Mouse (Mus musculus) testis, adult 2 months (tissue): Measurements from ENCODE around the gene Vgll1. TPM values are rescaled to one million over a fixed set of nuclear protein-coding genes. Genes with fewer than 3 reads are reported as not detected.

Experiments used
- H3K27ac ChIP-seq: fragments of 200-500 bp; 2 replicates; pipeline ENCODE4 v1.5.1; 2012; ENCODE audit warnings: low read depth, low read length; ENCODE audit not compliant: control insufficient read depth, insufficient read depth
- H3K27me3 ChIP-seq: fragments of 200-500 bp; 2 replicates; pipeline ENCODE4 v1.6.1; 2012; ENCODE audit warnings: mild to moderate bottlenecking, low read length, moderate library complexity; ENCODE audit not compliant: control insufficient read depth, insufficient read depth
- H3K36me3 ChIP-seq: fragments of 200-500 bp; 2 replicates; pipeline ENCODE4 v1.6.1; 2012; ENCODE audit warnings: mild to moderate bottlenecking, low read length; ENCODE audit not compliant: control insufficient read depth, insufficient read depth
- H3K4me1 ChIP-seq: fragments of 200-500 bp; 2 replicates; pipeline ENCODE4 v1.6.1; 2012; ENCODE audit warnings: low read length; ENCODE audit not compliant: control insufficient read depth, insufficient read depth
- H3K4me3 ChIP-seq: fragments of 200-500 bp; 2 replicates; pipeline ENCODE4 v1.5.1; 2012; ENCODE audit warnings: low read depth, mild to moderate bottlenecking, low read length, moderate library complexity, mixed read lengths; ENCODE audit not compliant: control insufficient read depth
- CTCF ChIP-seq: fragments of 200-500 bp; IDR thresholded peaks from 2 replicates; pipeline ENCODE4 v1.5.1; 2012; ENCODE audit warnings: low read depth, mild to moderate bottlenecking, inconsistent platforms, low read length, moderate library complexity; ENCODE audit not compliant: control insufficient read depth, insufficient read depth, insufficient replicate concordance
- POLR2A ChIP-seq: fragments of 200-500 bp; IDR thresholded peaks from 2 replicates; pipeline ENCODE4 v1.6.1; 2012; ENCODE audit warnings: low read depth, mild to moderate bottlenecking, inconsistent platforms, low read length, moderate library complexity; ENCODE audit not compliant: control insufficient read depth
- polyA plus RNA-seq: library from polyadenylated mRNA; depleted of rRNA; stranded (reverse); fragments of >200 nt; gene quantifications from 2 replicates; pipeline ENCODE4 v1.2.3, GENCODE M21; 2012; rRNA removed

The Vgll1 gene
- polyA plus RNA-seq, 1 experiment: 0.83 TPM

DNA sequence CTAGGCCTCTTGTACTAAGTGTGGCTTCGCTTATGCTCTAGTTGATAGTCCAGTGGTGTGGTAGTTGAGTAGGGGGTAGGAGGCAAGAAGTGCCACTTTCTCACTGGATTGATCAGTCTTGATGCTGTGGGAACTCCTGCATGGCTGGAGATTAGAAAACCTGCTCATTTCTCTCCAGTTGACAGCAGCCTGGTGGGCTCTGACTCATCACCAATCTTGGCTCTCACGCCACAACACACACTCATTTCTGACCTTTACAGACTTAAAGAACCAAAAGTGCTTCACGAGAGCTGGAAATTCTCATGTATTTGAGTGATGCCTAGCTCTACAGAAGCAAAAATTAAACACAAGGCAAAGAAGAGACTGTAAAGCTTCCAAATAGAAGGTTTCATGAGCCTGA, 19.1 kb downstream of the Vgll1 start:
- Histone ChIP-seq H3K4me1 (no peaks in the 10 kb centered on the region), H3K36me3 (no peaks in the 10 kb centered on the region), H3K27ac (no peak overlapping the region), H3K27me3 (no peaks in the 10 kb centered on the region), H3K4me3 (no peak overlapping the region)
- no peak for TF ChIP-seq CTCF
- TF ChIP-seq POLR2A: no peak

DNA sequence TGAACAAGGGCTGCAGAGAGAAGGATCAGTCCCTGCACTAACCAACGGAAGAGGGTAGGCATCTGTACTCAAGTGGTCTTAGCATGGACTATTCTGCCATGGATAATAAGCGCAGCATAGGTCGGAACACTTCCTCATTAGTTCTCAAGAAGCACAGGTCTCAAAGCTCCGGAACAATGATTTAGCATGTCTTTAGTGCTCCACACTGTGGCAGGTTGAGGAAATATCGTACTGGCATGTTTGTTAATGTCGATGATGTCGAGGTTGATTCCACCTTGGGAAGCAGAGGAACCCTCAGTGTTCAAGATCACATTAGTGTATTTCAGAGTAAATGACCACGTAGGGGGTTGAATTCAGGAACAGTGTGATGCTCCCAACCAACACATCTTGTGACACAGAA, 30.2 kb downstream of the Vgll1 start:
- Histone ChIP-seq H3K4me3 (no peak overlapping the region), H3K27ac (no peak overlapping the region)
- TF ChIP-seq CTCF: no peak
- no peak for TF ChIP-seq POLR2A

DNA sequence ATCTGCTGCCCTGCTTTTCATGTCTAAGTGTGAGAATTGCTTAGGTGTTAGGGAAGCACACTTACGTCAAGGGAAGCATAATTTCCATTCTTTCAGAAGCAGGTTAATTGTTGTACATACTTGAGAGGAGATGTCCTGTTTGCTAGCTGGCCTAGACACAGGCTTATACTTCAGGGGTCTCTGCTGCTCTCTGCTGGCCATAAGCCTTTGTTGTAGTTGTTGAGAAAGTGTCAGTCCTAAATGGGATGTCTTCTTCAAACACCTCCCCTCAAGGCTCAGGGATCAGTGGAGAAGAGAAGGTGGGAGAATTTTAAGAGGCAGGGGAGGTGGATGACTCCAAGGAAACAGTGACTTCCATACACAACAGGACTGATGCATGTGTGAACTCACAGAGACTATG, 32.9 kb downstream of the Vgll1 start:
- H3K27me3 ChIP-seq: no peaks in the 10 kb centered on the region
- no peaks in the 10 kb centered on the region for H3K36me3 ChIP-seq

More for the DNA sequence above, 30.2 kb downstream of the Vgll1 start:
- Histone ChIP-seq H3K4me1 (no peaks in the 10 kb centered on the region), H3K36me3 (no peaks in the 10 kb centered on the region), H3K27me3 (no peaks in the 10 kb centered on the region)

DNA sequence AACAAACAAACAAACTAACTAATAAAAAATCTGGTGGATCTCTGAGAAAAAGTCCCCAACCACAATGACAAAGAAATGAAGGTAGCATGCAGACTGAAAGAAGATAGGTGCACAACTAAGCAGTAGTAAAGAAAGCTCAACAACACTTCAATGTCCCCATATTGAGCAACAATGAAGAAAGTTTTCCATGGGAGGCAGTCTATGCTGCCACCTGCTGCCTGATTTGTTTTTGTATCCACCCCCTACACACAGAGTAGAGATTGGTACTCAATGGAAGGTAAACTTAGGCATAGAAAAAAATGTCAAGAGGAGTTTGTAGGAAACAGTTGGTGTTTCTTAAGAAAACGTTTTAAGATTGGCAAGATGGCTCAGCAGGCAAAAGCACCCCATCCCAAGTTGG, 42.7 kb downstream of the Vgll1 start:
- H3K4me3 ChIP-seq: no peak overlapping the region
- H3K27me3 ChIP-seq: no peaks in the 10 kb centered on the region
- no peaks in the 10 kb centered on the region for H3K4me1 ChIP-seq
- no peaks in the 10 kb centered on the region for H3K36me3 ChIP-seq
- no peak for TF ChIP-seq POLR2A
- TF ChIP-seq CTCF: no peak
- H3K27ac ChIP-seq: no peak overlapping the region

More for the DNA sequence above, 32.9 kb downstream of the Vgll1 start:
- Histone ChIP-seq H3K4me1 (no peaks in the 10 kb centered on the region), H3K27ac (no peak overlapping the region), H3K4me3 (no peak overlapping the region)
- TF ChIP-seq CTCF: no peak
- no peak for TF ChIP-seq POLR2A

DNA sequence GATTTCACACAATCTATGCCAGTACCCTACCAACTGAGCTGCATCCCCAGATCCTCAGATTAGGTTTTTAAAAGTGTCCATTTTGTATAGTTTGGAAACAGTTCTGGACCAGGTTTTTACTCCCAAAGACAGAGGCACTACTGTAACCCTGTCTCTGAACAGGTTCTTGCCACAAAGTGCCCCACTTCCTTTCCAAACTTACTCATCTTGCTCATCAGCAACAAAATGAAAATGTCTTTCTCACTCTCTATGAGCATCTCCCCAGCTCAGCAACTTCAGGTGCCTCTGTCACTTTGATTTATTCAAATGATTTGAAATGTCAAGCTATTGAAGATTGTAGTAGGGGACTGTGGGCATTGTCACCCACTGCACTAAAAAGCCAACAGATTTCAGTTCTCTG, 49.7 kb downstream of the Vgll1 start:
- Histone ChIP-seq H3K4me1 (no peaks in the 10 kb centered on the region), H3K4me3 (no peak overlapping the region), H3K36me3 (no peaks in the 10 kb centered on the region), H3K27me3 (no peaks in the 10 kb centered on the region), H3K27ac (no peak overlapping the region)
- TF ChIP-seq POLR2A (no peak), CTCF (no peak)

DNA sequence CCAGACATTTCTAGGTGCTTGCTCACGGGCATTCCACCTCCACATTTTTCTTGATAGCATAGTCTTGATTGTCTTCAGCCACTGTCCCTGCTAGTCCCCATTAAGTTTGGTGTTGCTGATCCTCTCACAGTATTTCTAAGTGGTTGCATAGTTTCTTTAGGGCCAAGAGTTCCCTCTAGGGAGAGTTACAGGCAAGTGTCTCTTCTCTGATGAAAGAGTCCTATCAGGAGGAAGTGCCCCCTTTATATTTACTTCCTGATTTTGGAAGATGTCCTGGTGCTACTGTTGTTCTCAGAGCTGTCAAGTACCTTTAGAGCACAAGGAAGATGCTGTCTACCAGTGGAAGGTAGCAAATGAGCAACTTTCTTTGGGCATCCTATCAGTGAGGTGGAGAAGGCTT, 65.6 kb downstream of the Vgll1 start:
- no peak for TF ChIP-seq POLR2A
- TF ChIP-seq CTCF: no peak
- H3K27ac ChIP-seq: no peak overlapping the region
- no peak overlapping the region for H3K4me3 ChIP-seq

More for the DNA sequence above, 65.6 kb downstream of the Vgll1 start:
- Histone ChIP-seq H3K36me3 (no peaks in the 10 kb centered on the region), H3K27me3 (no peaks in the 10 kb centered on the region), H3K4me1 (no peaks in the 10 kb centered on the region)

Other genes starting within 250 kb of the Vgll1 start
- 0.01 TPM in 1 of 2 replicates, not detected in the other for gene Adgrg4, start 217.9 kb upstream of the Vgll1 start, polyA plus RNA-seq
- gene Brs3, start 45.0 kb upstream of the Vgll1 start, polyA plus RNA-seq: not detected in 2 replicates
- 7.5 and 10.0 TPM in 2 replicates for gene Htatsf1, start 34.5 kb upstream of the Vgll1 start, polyA plus RNA-seq
- gene Cd40lg, start 124.0 kb downstream of the Vgll1 start, polyA plus RNA-seq: 0.13 and 0.16 TPM in 2 replicates